Mouse (Mus musculus) urinary bladder, postnatal 10 days (tissue): ENCODE results near the gene Rtf2.

Experiments
- DNase-seq: peaks from one replicate; pipeline ENCODE4 v3.0.0; 2022; ENCODE audit warnings: low spot score

The Rtf2 gene

DNA sequence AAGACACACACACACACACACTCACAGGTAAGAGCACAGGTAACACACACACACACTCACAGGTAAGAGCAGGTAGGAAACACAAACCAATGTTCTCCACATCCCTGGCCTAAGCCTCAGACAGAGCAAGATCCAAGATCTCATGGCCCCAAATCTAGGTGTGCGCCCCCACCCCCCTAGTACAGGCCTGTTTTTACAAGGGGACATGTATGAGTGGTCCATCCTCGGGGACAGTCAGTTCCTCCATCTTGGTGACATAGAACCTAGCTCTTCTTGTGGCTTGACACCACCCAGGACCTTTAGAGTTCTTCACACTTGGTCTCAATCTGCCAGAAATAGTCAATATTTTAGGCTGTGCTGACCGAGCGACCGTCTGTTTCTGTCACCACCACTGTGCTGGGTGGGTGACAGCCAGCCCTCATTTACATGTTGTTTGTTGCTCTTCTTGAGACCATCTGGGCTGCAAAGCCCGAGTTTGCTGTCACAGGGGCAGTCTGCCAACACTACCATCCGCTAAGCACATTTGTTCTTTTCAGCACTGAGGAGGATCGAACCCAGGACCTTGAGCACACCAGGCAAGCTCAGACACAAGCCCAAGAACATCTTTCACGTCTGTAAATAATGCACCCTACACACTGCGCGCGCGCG, 43.5 kb downstream of the Rtf2 start:
- DNase-seq: no peak

DNA sequence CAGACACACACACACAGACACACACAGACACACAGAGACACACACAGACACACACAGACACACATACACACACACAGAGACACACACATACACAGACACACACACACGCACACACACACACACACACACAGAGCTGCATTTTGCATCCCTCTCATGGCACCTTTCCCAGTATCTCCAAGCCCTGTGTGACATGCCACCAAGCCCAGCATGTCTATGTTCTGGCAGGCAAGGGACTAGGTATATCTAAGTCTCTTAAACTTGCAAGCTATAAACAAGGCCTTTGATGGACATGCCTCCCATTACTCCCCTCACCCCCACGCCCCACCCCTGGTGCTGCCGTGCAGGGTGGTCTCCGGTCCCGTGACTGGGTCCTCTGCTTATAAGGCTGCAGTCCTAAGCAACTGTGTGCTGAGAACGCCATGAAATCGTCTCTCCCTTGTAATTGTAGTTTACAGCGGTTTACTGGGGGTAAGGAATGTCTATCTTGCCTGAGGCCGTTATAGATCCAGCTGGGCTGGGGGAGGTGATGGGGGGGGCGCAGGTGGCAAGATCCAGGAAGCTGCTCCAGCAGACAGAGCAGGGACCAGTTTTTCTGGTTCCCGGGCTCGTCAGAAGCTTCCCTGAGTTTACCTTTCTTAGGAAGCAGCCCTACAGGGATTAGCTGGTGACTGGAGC, 44.5 kb downstream of the Rtf2 start:
- no peak for DNase-seq

DNA sequence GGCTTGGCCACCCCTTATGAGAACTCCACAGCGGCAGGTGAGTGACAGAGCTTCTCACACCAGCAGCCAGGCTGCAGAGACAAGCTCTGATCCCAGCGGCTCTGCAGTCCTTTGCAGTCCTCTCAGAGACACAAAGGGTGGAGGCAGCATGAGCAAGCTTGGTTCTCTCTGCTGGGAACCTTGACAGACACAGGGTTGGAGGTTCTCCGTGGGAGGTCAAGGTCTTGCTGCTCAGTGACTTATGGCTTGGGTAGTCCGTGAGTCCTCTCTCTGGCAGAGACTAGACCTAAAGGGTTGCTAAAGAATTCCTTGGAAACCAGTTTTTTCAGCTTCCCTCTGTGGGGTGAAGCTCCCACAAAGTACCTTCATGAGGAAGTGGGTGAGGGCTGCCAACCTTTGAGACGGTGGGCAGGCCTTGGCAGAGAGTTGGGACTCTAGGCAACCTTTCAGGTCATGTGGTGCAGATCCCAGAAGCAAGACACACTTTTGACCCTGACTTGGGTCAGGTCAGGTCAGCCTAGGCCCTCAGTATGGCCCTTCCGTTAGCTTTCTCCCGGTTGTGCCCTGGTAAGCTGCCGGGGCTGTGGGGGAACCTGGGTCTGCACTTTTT, 56.5 kb downstream of the Rtf2 start:
- no peak for DNase-seq

DNA sequence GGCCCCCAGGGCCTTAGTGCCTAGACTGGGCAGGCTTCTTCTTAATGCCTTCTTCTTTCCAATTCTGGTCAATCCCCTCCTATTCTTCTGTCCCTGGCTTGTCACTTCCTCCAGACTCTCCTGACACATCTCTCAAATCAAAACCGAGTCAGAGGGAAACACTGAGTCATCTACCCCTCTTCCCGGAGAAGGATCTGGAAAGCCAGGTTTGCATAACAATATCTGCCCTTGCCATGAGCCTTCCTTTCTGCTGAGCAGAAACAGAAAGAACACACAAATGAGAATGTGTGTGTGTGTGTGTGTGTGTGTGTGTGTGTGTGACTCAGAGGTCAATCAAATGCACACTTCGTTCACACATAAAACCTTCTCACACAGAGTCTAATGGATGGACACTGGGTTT, 58.5 kb downstream of the Rtf2 start:
- no peak for DNase-seq

DNA sequence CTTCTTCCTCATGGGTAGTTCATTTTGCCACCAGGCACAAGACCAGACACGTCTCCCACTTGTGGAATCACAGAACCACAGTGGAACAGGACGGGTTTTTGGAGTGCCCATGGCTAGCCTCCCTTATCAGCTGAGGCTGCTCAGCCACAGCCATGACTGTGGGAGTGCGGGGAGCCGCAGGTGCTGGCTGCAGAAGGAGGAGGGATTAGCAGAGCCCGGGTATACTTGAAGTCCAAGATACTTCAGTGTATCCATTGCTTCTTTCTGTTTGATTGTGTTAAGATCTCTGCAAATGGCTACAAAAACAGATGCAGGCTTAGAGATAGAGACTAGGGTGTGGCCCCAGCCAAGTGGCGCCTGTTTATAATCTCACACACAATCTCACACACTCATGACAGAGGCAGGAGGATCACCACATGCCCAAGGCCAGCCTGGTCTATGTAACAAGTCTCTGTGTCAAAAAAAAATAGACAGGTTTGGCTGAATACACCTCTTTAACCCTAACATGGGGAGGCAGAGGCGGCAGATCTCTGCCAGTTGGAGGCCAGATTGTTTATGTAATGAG, 60.5 kb downstream of the Rtf2 start:
- no peak for DNase-seq

DNA sequence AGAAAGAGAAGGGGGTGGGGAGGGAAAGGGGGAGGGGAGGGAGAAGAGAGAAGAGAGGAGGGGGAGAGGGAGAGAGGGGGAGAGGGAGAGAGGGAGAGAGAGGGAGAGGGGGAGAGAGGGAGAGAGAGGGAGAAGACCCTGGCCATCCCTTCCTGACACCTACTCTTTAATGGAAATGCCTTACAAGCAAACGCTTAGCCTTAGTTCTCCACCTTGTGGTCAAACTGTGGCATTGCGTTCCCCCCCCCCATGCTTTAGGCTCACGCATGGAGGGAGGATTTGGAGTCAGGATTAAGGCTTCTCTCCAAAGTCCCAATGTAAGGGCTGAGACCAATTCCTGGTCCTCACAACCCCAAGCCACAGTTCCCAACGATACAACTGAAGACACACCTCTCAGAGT, 61.0 kb downstream of the Rtf2 start:
- DNase-seq: no peak

- no peak for DNase-seq
Measured at GRCm38 (mm10) chr2:172502168-172502567, 61.8 kb downstream of the Rtf2 start.

- no peak for DNase-seq
Measured at GRCm38 (mm10) chr2:172506121-172506520, 65.8 kb downstream of the Rtf2 start.

- DNase-seq: no peak
Measured at GRCm38 (mm10) chr2:172510056-172510712, 69.8 kb downstream of the Rtf2 start.

DNA sequence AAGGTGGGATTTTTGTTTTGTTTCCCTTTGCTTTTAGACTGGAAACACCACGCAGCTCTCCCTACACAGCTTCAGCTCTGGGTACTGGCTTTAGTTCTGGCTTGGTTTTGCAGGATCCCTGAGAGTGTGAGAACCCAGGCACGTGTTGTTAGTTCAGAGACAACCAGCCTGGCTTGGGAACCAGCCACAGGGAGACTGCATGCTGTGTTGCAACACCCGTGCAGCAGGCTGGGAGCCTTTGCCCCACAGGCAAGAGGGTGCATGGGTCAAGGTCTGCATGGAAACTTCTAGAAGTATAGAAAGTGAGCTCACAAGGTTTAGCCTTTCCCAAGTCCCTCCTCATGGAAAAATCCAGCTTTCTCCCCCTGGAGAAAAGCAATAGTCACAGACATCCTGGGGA, 70.5 kb downstream of the Rtf2 start:
- no peak for DNase-seq

DNA sequence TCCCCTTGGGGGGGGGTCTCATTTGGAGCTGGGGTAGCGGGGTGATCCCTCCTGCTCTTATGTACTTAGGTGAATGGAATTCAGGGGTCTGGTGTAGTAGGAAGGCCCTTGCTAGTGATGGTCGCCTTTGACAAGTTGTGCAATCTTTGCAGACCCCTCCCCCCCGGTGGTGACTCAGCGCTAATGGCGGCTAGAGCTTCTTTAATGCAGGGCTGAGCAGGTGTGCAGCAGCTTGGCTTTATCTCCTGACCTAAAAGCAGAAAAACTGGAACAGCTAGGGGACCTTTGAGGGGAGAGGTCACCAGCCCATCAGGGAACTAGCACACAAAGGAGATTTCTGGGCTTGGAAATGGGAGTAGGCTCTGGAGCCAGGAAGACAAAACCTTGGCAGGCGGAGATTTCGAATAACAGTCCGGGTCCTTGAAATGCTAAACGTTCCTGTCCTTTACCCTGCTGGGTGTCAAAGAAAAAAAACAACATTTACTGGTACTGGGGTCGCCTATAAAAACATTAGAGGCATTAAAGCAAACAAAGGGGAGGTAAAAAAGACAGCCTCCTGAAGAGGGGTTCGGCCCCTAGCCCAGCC, 76.1 kb downstream of the Rtf2 start:
- DNase-seq: no peak
